Mouse (Mus musculus) lung, embryonic 14.5 days (tissue): Measurements from ENCODE around the gene Olfr49. TPM values are rescaled to one million over a fixed set of nuclear protein-coding genes. Genes with fewer than 3 reads are reported as not detected.

Experiments
- ATAC-seq: fragments of 200-750 bp; cut with Nextera tagmentation; 2 replicates; pipeline ENCODE4 v1.8.0; 2017; ENCODE audit warnings: mild to moderate bottlenecking, moderate TSS enrichment, moderate library complexity; ENCODE audit not compliant: insufficient read depth
- DNase-seq: peaks from one replicate; pipeline ENCODE4 v3.0.0-alpha.2; 2015
- H3K27ac ChIP-seq: fragments of 300-500 bp; sonication (generic); 2 replicates; pipeline ENCODE4 v1.5.1; 2014; ENCODE audit warnings: low read depth, mild to moderate bottlenecking, moderate library complexity
- H3K27me3 ChIP-seq: fragments of 300-500 bp; sonication (generic); 2 replicates; pipeline ENCODE4 v1.6.1; 2014; ENCODE audit warnings: low read length, control low read depth; ENCODE audit not compliant: insufficient read depth
- H3K36me3 ChIP-seq: fragments of 300-500 bp; sonication (generic); 2 replicates; pipeline ENCODE4 v1.6.1; 2014; ENCODE audit warnings: control low read depth; ENCODE audit not compliant: insufficient read depth
- H3K4me1 ChIP-seq: fragments of 300-500 bp; sonication (generic); 2 replicates; pipeline ENCODE4 v1.6.1; 2014; ENCODE audit warnings: antibody characterized with exemption, control low read depth; ENCODE audit not compliant: insufficient read depth
- H3K4me2 ChIP-seq: fragments of 300-500 bp; sonication (generic); 2 replicates; pipeline ENCODE4 v1.6.1; 2014; ENCODE audit warnings: mild to moderate bottlenecking
- H3K4me3 ChIP-seq: fragments of 300-500 bp; sonication (generic); 2 replicates; pipeline ENCODE4 v1.5.1; 2014; ENCODE audit warnings: low read depth, low read length
- H3K9ac ChIP-seq: fragments of 300-500 bp; sonication (generic); 2 replicates; pipeline ENCODE4 v1.6.1; 2014
- H3K9me3 ChIP-seq: fragments of 300-500 bp; sonication (generic); 2 replicates; pipeline ENCODE4 v1.6.1; 2016; ENCODE audit warnings: low read depth, low read length, control low read depth
- CTCF ChIP-seq: IDR thresholded peaks from 2 replicates; pipeline ENCODE4 v1.5.1; 2016; ENCODE audit warnings: antibody characterized with exemption, low read depth
- WGBS: fragments of 180-500 bp; shearing (Covaris S2); extraction: QIAGEN DNeasy Blood & Tissue Kit; methylation state at CpG from one replicate; pipeline ENCODE4 v1.1.7; 2014; 5-methylcytosine and 5-hydroxymethylcytosine counted together
- polyA plus RNA-seq: library from polyadenylated mRNA; unstranded; fragments of >200 nt; fragmentation: Nextera tagmentation; extraction: Ambion mirVana; gene quantifications from 2 replicates; pipeline ENCODE4 v1.2.1, GENCODE M21; 2014

The Olfr49 gene
- polyA plus RNA-seq, 1 experiment from 2014 or later = not detected

- no peak for ATAC-seq
- H3K9me3 ChIP-seq = no peaks in the 10 kb centered on the region
- WGBS = 91% methylated on average over 3 of the region's 3 CpGs
- H3K4me3 ChIP-seq = no peak overlapping the region
- H3K4me1 ChIP-seq = no peaks in the 10 kb centered on the region
- no peak for TF ChIP-seq CTCF
- H3K27me3 ChIP-seq = no peaks in the 10 kb centered on the region
- no peak overlapping the region for H3K9ac ChIP-seq
- DNase-seq = no peak
- no peak overlapping the region for H3K4me2 ChIP-seq
- H3K27ac ChIP-seq = no peak overlapping the region
- peaks cover 21% of the 10 kb centered on the region; the same call in 1 of the 2 replicates for H3K36me3 ChIP-seq
These were observed 14.3 kb downstream of the Olfr49 start for GRCm38 (mm10) chr14:54270413-54270812.

DNA sequence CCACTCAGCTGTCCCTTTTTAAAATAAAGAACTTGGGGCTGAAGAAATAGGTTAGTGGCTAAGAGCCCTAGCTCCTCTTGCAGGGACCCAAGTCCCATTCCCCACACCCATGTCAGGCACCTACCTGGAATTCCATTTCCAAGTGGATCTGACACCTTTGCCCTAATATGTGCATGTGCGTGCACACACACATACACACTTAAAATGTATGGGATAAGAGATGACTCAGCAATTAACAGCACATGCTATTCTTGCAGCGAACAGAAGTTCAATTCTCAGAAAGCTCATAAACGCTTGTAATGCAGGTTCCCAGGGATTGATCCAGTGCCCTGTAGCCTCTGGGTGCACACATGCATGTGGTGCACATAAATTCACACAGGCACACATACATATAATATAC, 15.2 kb downstream of the Olfr49 start:
- Histone ChIP-seq H3K9me3 (no peaks in the 10 kb centered on the region), H3K27ac (no peak overlapping the region), H3K27me3 (no peaks in the 10 kb centered on the region), H3K9ac (no peak overlapping the region), H3K36me3 (peaks cover 21% of the 10 kb centered on the region; the same call in 1 of the 2 replicates), H3K4me3 (no peak overlapping the region), H3K4me2 (no peak overlapping the region), H3K4me1 (no peaks in the 10 kb centered on the region)
- WGBS = 93% methylated on average over 3 of the region's 3 CpGs
- DNase-seq (no peak), ATAC-seq (no peak)
- TF ChIP-seq CTCF = no peak

GRCm38 (mm10) chr14:54267966-54268365, 16.8 kb downstream of the Olfr49 start:
- no peak overlapping the region for H3K4me2 ChIP-seq
- H3K4me3 ChIP-seq = no peak overlapping the region
- H3K9ac ChIP-seq = no peak overlapping the region
- no peak overlapping the region for H3K27ac ChIP-seq
- no peaks in the 10 kb centered on the region for H3K27me3 ChIP-seq
- ATAC-seq (no peak), DNase-seq (no peak)
- no peaks in the 10 kb centered on the region for H3K9me3 ChIP-seq
- peaks cover 23% of the 10 kb centered on the region; the same call in 1 of the 2 replicates for H3K36me3 ChIP-seq
- WGBS = 88% methylated on average over 10 of the region's 10 CpGs
- TF ChIP-seq CTCF = no peak
- H3K4me1 ChIP-seq = no peaks in the 10 kb centered on the region

GRCm38 (mm10) chr14:54265951-54266350, 18.8 kb downstream of the Olfr49 start:
- H3K27ac ChIP-seq = no peak overlapping the region
- DNase-seq (no peak), ATAC-seq (no peak)
- no peak overlapping the region for H3K4me3 ChIP-seq
- H3K9ac ChIP-seq = no peak overlapping the region
- WGBS = 70% methylated on average over 6 of the region's 6 CpGs
- H3K4me1 ChIP-seq = no peaks in the 10 kb centered on the region
- H3K36me3 ChIP-seq = peaks cover 26% of the 10 kb centered on the region; the same call in 1 of the 2 replicates
- no peak overlapping the region for H3K4me2 ChIP-seq
- no peaks in the 10 kb centered on the region for H3K27me3 ChIP-seq
- TF ChIP-seq CTCF = no peak
- no peaks in the 10 kb centered on the region for H3K9me3 ChIP-seq

GRCm38 (mm10) chr14:54265093-54265492, 19.6 kb downstream of the Olfr49 start:
- peaks cover 26% of the 10 kb centered on the region; the same call in 1 of the 2 replicates for H3K36me3 ChIP-seq
- no peaks in the 10 kb centered on the region for H3K9me3 ChIP-seq
- H3K4me2 ChIP-seq = no peak overlapping the region
- no peak for TF ChIP-seq CTCF
- no peaks in the 10 kb centered on the region for H3K4me1 ChIP-seq
- WGBS = 57% methylated on average over 10 of the region's 10 CpGs
- ATAC-seq (no peak), DNase-seq (no peak)
- H3K27ac ChIP-seq = no peak overlapping the region
- H3K9ac ChIP-seq = no peak overlapping the region
- H3K4me3 ChIP-seq = no peak overlapping the region
- no peaks in the 10 kb centered on the region for H3K27me3 ChIP-seq

DNA sequence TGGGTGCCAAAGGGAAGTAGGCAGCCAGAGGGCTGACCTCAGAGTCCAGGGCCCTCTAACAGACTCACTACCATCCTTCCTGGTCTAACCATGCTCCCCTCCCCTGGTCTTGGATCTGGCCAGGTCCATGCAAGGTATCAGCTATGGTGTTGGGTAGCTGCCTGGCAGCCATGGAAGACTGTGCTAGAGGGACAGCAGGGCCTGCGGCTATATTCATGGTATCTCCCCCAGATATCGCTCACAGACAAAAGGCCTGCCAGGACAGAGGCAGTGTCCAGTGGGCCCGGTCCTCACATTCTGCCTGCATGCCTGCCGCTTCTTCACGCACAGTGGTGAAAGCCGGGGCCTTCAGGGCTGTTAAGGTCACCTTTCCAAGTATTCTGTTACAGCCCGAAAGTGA, 20.5 kb downstream of the Olfr49 start:
- H3K4me3 ChIP-seq = no peak overlapping the region
- no peaks in the 10 kb centered on the region for H3K4me1 ChIP-seq
- no peak overlapping the region for H3K27ac ChIP-seq
- peaks cover 24% of the 10 kb centered on the region; the same call in 1 of the 2 replicates for H3K36me3 ChIP-seq
- no peak overlapping the region for H3K4me2 ChIP-seq
- DNase-seq = no peak
- WGBS = 85% methylated on average over 7 of the region's 7 CpGs
- no peak for TF ChIP-seq CTCF
- ATAC-seq = no peak
- H3K9me3 ChIP-seq = no peaks in the 10 kb centered on the region
- no peaks in the 10 kb centered on the region for H3K27me3 ChIP-seq
- no peak overlapping the region for H3K9ac ChIP-seq

DNA sequence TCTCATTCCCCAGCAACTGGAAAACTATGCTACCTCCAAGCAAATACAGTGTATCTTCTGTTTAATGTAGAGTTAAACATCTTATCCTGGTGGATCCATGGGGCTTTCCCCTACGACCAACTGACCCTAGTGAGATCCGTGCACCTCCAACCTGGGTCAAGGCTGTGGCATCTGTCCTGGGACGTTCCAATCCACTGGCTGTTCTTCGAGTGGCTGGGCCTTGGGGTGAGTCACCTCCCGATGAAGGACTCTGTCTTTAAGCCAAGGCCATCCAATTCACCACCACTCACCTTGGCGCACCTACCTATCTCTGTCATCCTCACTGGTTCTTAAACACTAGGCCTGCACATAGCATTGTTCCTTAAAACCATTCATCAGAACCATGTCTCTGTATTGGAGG, 21.6 kb downstream of the Olfr49 start:
- ATAC-seq = no peak
- 89% methylated on average over 6 of the region's 6 CpGs for WGBS
- H3K36me3 ChIP-seq = peaks cover 17% of the 10 kb centered on the region; the same call in 1 of the 2 replicates

GRCm38 (mm10) chr14:54262622-54263021, 22.1 kb downstream of the Olfr49 start:
- 83% methylated on average over 8 of the region's 8 CpGs for WGBS
- Histone ChIP-seq H3K4me1 (no peaks in the 10 kb centered on the region), H3K27me3 (no peaks in the 10 kb centered on the region), H3K9ac (no peak overlapping the region), H3K36me3 (peaks cover 12% of the 10 kb centered on the region; the same call in 1 of the 2 replicates), H3K9me3 (no peaks in the 10 kb centered on the region), H3K4me3 (no peak overlapping the region), H3K27ac (no peak overlapping the region), H3K4me2 (no peak overlapping the region)
- ATAC-seq (no peak), DNase-seq (no peak)
- TF ChIP-seq CTCF = no peak

More for the DNA sequence above, 21.6 kb downstream of the Olfr49 start:
- H3K4me3 ChIP-seq = no peak overlapping the region
- no peak overlapping the region for H3K9ac ChIP-seq
- no peaks in the 10 kb centered on the region for H3K4me1 ChIP-seq
- no peaks in the 10 kb centered on the region for H3K27me3 ChIP-seq
- no peaks in the 10 kb centered on the region for H3K9me3 ChIP-seq
- H3K4me2 ChIP-seq = no peak overlapping the region
- TF ChIP-seq CTCF = no peak
- H3K27ac ChIP-seq = no peak overlapping the region
- no peak for DNase-seq
